In genomic region chr17:78724461-78725055, GRCm38 (mm10) we compare ENCODE assay signal across 11 mouse cellular contexts. TPM values are rescaled to one million over a fixed set of nuclear protein-coding genes. Genes with fewer than 3 reads are reported as not detected.
DNase-seq lines count a peak whose midpoint lies in the region; ATAC-seq and TF ChIP-seq lines count a peak whose summit lies in the region.
"Had no signal": no experiment of that assay in that cellular context is flagged by ENCODE, and none has a peak within 500 bp of the region (broad histone marks: within the 10 kb centered on the region; RNA-seq: fewer than 3 reads in every experiment).

No protein-coding gene starts in this region.

- no peaks in the 10 kb centered on the region for H3K9me3 ChIP-seq in heart, embryonic 16.5 days (replicated peaks; ENCODE audit: control insufficient read depth, low read length)
- H3K9me3 ChIP-seq in liver, embryonic 16.5 days (replicated peaks; ENCODE audit: control insufficient read depth, low read length) = no peaks in the 10 kb centered on the region
- H3K9me3 ChIP-seq: forebrain, embryonic 13.5 days; limb, embryonic 12.5 days had no signal

- no peak for TF ChIP-seq CTCF in layer of hippocampus, adult 2 months (conservative IDR thresholded peaks at IDR 0.05)

- H3K9ac ChIP-seq in heart, embryonic 16.5 days (ENCODE audit: low read length) = no peak overlapping the region
- no peak overlapping the region for H3K9ac ChIP-seq in liver, embryonic 16.5 days (ENCODE audit: low read depth, low read length)
- H3K9ac ChIP-seq: forebrain, embryonic 13.5 days; limb, embryonic 12.5 days had no signal

- H3K4me3 ChIP-seq in layer of hippocampus, adult 2 months = no peak overlapping the region
- H3K4me3 ChIP-seq in heart, embryonic 16.5 days (ENCODE audit: low read length) = no peak overlapping the region
- H3K4me3 ChIP-seq in liver, embryonic 16.5 days (ENCODE audit: low read depth, low read length) = no peak overlapping the region
- H3K4me3 ChIP-seq: forebrain, embryonic 13.5 days; limb, embryonic 12.5 days had no signal

- no peaks in the 10 kb centered on the region for H3K27me3 ChIP-seq in heart, embryonic 16.5 days (ENCODE audit: control insufficient read depth, insufficient read depth, low read length)
- no peaks in the 10 kb centered on the region for H3K27me3 ChIP-seq in liver, embryonic 16.5 days (ENCODE audit: control insufficient read depth, insufficient read depth, low read depth, low read length)
- H3K27me3 ChIP-seq: forebrain, embryonic 13.5 days; limb, embryonic 12.5 days had no signal

- WGBS in heart, embryonic 16.5 days = 28% methylated on average over 6 of the region's 6 CpGs
- WGBS in liver, embryonic 16.5 days (ENCODE audit: insufficient replicate concordance) = 35% methylated on average over 6 of the region's 6 CpGs

- H3K4me1 ChIP-seq in heart, embryonic 16.5 days (ENCODE audit: control insufficient read depth, insufficient read depth, low read length) = peaks cover 31% of the 10 kb centered on the region
- H3K4me1 ChIP-seq in liver, embryonic 16.5 days (ENCODE audit: control insufficient read depth, low read depth, low read length) = peaks cover 13% of the 10 kb centered on the region
- H3K4me1 ChIP-seq: forebrain, embryonic 13.5 days had no signal

- ATAC-seq in heart, embryonic 16.5 days (replicated peaks; ENCODE audit: extremely low read depth, insufficient read depth, low FRiP score) = peak; percentile 75
- peak; percentile 97 for ATAC-seq in liver, embryonic 16.5 days (ENCODE audit: low read depth)
- ATAC-seq: forebrain, embryonic 13.5 days had no signal

- H3K36me3 ChIP-seq in heart, embryonic 16.5 days (ENCODE audit: control insufficient read depth, insufficient read depth) = 0 out of 2 replicates have a peak, but pooled peaks cover 2% of the 10 kb centered on the region
- no peaks in the 10 kb centered on the region for H3K36me3 ChIP-seq in liver, embryonic 16.5 days (ENCODE audit: control insufficient read depth, insufficient read depth)
- H3K36me3 ChIP-seq: limb, embryonic 12.5 days had no signal

- DNase-seq in layer of hippocampus, adult 2 months (ENCODE audit: low spot score in 2 of 2) = no peak
- DNase-seq in layer of hippocampus, postnatal 10 days (ENCODE audit: low spot score in 2 of 2) = no peak
- DNase-seq in c-Kit-negative CD71-positive TER-119-positive erythroid progenitor cells, embryonic 14.5 days (ENCODE audit: low read depth, low spot score) = peak; percentile 42
- no peak for DNase-seq in left cerebral cortex, adult 18-20 months (ENCODE audit: low spot score in 2 of 2)
- no peak for DNase-seq in retina, embryonic 14.5 days (ENCODE audit: low spot score)
- DNase-seq in ovary, postnatal 36 days (ENCODE audit: low spot score) = no peak
- DNase-seq: gastrocnemius, postnatal 36 days had no signal

- peak overlapping the region; percentile 23; the same call in 1 of the 2 replicates for H3K4me2 ChIP-seq in heart, embryonic 16.5 days (ENCODE audit: low read depth, low read length)
- 0 out of 2 replicates have a peak overlapping the region, but pooled peaks have one; percentile 11 for H3K4me2 ChIP-seq in liver, embryonic 16.5 days (ENCODE audit: low read depth, low read length)
- H3K4me2 ChIP-seq: forebrain, embryonic 13.5 days; limb, embryonic 12.5 days had no signal

- peak overlapping the region; percentile 18; the same call in 1 of the 2 replicates for H3K27ac ChIP-seq in layer of hippocampus, adult 2 months
- H3K27ac ChIP-seq in heart, embryonic 16.5 days (ENCODE audit: low read length) = peak overlapping the region; percentile 84
- peak overlapping the region; percentile 64 for H3K27ac ChIP-seq in liver, embryonic 16.5 days (ENCODE audit: low read length)
- H3K27ac ChIP-seq: forebrain, embryonic 13.5 days; limb, embryonic 12.5 days had no signal

RNA-seq across cellular contexts. Expression of gene Strn, which starts 12.4 kb away (rescaled TPM):
- 10 to 100 TPM; 57.6 to 59.9 TPM for total RNA-seq in layer of hippocampus, adult 2 months (2021)
- total RNA-seq in layer of hippocampus, postnatal 10 days (2021) = 10 to 100 TPM; 66.7 to 67.1 TPM
- polyA plus RNA-seq in heart, embryonic 16.5 days (2015; fragmentation: Nextera tagmentation; extraction: Ambion mirVana) = 12.4 and 12.7 TPM in 2 replicates
- polyA plus RNA-seq in liver, embryonic 16.5 days (2015; fragmentation: Nextera tagmentation; extraction: Ambion mirVana) = 2.6 and 2.8 TPM in 2 replicates
- 10 to 100 TPM; 58.8 to 68.7 TPM for total RNA-seq in left cerebral cortex, adult 18-20 months (2021)

Comparison
In these comparisons a context has a peak if more than half of its experiments do, and no peak if none do; other contexts are left out.
1. H3K27ac ChIP-seq: peak in every context shown above with its lines; median percentile 84 in heart, embryonic 16.5 days; 64 in liver, embryonic 16.5 days; 18 in layer of hippocampus, adult 2 months.